Mouse (Mus musculus): ENCODE measurements around the gene Hspa2. TPM values are rescaled to one million over a fixed set of nuclear protein-coding genes. Genes with fewer than 3 reads are reported as not detected.

The Hspa2 gene
- polyA plus RNA-seq, 1 experiment from 2014 or later: 1.4 TPM

GRCm38 (mm10) chr12:76369206-76369977 lies 34.6 kb upstream of the Hspa2 start, which contains the start of gene Zbtb25:
Zbtb25 (minus strand) TSS chr12:76369602.
- peak; percentile 77 for ATAC-seq (ENCODE audit: low read depth)
- Histone ChIP-seq H3K27me3 (ENCODE audit: control insufficient read depth, insufficient read depth, low read depth, low read length) (no peaks in the 10 kb centered on the region), H3K4me3 (ENCODE audit: low read depth, low read length) (peak within 1 kb of the TSS; percentile 90), H3K4me2 (ENCODE audit: low read depth, low read length) (peak within 1 kb of the TSS; percentile 89), H3K9ac (ENCODE audit: low read depth, low read length) (peak within 1 kb of the TSS; percentile 96), H3K36me3 (ENCODE audit: control insufficient read depth, insufficient read depth) (no peaks in the 10 kb centered on the region), H3K9me3 (replicated peaks; ENCODE audit: control insufficient read depth, low read length) (no peaks in the 10 kb centered on the region), H3K27ac (ENCODE audit: low read length) (peak within 1 kb of the TSS; percentile 96), H3K4me1 (ENCODE audit: control insufficient read depth, low read depth, low read length) (peaks cover 51% of the 10 kb centered on the region)
- under 1% methylated on average over 92 of the region's 96 CpGs for WGBS (ENCODE audit: insufficient replicate concordance)

GRCm38 (mm10) chr12:76369978-76370830 lies 33.8 kb upstream of the Hspa2 start, which contains the start of gene Zbtb1:
Zbtb1 (plus strand) TSS chr12:76370266.
- under 1% methylated on average over 93 of the region's 99 CpGs for WGBS (ENCODE audit: insufficient replicate concordance)
- no peaks in the 10 kb centered on the region for H3K9me3 ChIP-seq (replicated peaks; ENCODE audit: control insufficient read depth, low read length)
- peak within 1 kb of the TSS; percentile 89 for H3K4me2 ChIP-seq (ENCODE audit: low read depth, low read length)
- H3K27me3 ChIP-seq (ENCODE audit: control insufficient read depth, insufficient read depth, low read depth, low read length): no peaks in the 10 kb centered on the region
- no peaks in the 10 kb centered on the region for H3K36me3 ChIP-seq (ENCODE audit: control insufficient read depth, insufficient read depth)
- peak; percentile 48 for ATAC-seq (ENCODE audit: low read depth)
- H3K27ac ChIP-seq (ENCODE audit: low read length): peak within 1 kb of the TSS; percentile 96
- peak within 1 kb of the TSS; percentile 90 for H3K4me3 ChIP-seq (ENCODE audit: low read depth, low read length)
- H3K4me1 ChIP-seq (ENCODE audit: control insufficient read depth, low read depth, low read length): peaks cover 59% of the 10 kb centered on the region
- H3K9ac ChIP-seq (ENCODE audit: low read depth, low read length): peak within 1 kb of the TSS; percentile 96

GRCm38 (mm10) chr12:76370831-76371571 lies 33.0 kb upstream of the Hspa2 start:
- peak overlapping the region; percentile 90 for H3K4me3 ChIP-seq (ENCODE audit: low read depth, low read length)
- H3K36me3 ChIP-seq (ENCODE audit: control insufficient read depth, insufficient read depth): no peaks in the 10 kb centered on the region
- peak; percentile 60 for ATAC-seq (ENCODE audit: low read depth)
- under 1% methylated on average over 63 of the region's 63 CpGs for WGBS (ENCODE audit: insufficient replicate concordance)
- H3K27ac ChIP-seq (ENCODE audit: low read length): peak overlapping the region; percentile 96
- H3K4me2 ChIP-seq (ENCODE audit: low read depth, low read length): peak overlapping the region; percentile 89
- no peaks in the 10 kb centered on the region for H3K27me3 ChIP-seq (ENCODE audit: control insufficient read depth, insufficient read depth, low read depth, low read length)
- peaks cover 61% of the 10 kb centered on the region for H3K4me1 ChIP-seq (ENCODE audit: control insufficient read depth, low read depth, low read length)
- H3K9ac ChIP-seq (ENCODE audit: low read depth, low read length): peak overlapping the region; percentile 96
- H3K9me3 ChIP-seq (replicated peaks; ENCODE audit: control insufficient read depth, low read length): no peaks in the 10 kb centered on the region

- H3K4me1 ChIP-seq (ENCODE audit: control insufficient read depth, low read depth, low read length): peaks cover 64% of the 10 kb centered on the region
- WGBS (ENCODE audit: insufficient replicate concordance): 13% methylated on average over 7 of the region's 7 CpGs
- H3K9me3 ChIP-seq (replicated peaks; ENCODE audit: control insufficient read depth, low read length): no peaks in the 10 kb centered on the region
- H3K27ac ChIP-seq (ENCODE audit: low read length): peak overlapping the region; percentile 96
- H3K27me3 ChIP-seq (ENCODE audit: control insufficient read depth, insufficient read depth, low read depth, low read length): no peaks in the 10 kb centered on the region
- H3K9ac ChIP-seq (ENCODE audit: low read depth, low read length): peak overlapping the region; percentile 96
- no peak for ATAC-seq (ENCODE audit: low read depth)
- H3K36me3 ChIP-seq (ENCODE audit: control insufficient read depth, insufficient read depth): no peaks in the 10 kb centered on the region
- H3K4me3 ChIP-seq (ENCODE audit: low read depth, low read length): peak overlapping the region; percentile 90
- H3K4me2 ChIP-seq (ENCODE audit: low read depth, low read length): peak overlapping the region; percentile 89
Measured at GRCm38 (mm10) chr12:76372046-76372445, 31.9 kb upstream of the Hspa2 start.

DNA sequence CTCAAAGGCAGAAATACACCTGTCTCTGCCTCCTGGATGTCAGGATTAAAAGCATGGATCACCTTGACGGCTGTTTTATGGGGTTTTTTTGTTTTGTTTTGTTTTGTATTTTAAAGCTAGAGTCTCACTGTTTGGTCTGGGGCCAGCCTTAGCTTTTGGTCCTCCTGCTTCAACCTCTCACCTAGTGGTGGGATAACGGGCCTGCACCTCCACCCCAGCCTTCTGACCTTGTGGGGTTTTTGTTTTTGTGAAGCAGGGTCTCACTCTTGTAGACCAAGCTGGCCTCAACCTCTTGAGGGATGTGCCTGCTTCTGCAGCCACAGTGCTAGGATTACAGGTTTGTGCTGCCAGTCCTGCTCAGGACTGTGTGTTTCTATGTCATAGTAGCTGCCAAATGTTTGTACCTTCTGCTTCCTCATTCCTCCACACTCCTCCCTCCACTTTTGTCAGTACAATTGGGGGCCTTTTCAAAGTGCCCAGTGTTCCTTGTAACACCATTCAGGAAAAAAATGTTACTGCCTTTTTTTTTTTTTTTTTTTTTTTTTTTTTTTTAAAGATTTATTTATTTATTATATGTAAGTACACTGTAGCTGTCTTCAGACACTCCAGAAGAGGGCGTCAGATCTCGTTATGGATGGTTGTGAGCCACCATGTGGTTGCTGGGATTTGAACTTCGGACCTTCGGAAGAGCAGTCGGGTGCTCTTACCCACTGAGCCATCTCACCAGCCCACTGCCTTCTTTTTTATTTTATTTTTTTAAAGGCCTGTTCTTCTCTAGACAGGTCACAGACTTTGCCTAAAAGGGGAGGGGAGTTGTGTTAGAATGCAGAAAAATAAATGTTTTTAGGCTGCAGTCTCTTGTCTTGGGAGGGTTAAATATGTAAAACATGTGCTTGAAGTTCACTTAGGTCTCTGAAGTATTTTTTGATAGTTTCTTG lies 30.8 kb upstream of the Hspa2 start:
- peak overlapping the region; percentile 90 for H3K4me3 ChIP-seq (ENCODE audit: low read depth, low read length)
- ATAC-seq (ENCODE audit: low read depth): no peak
- WGBS (ENCODE audit: insufficient replicate concordance): 61% methylated on average over 5 of the region's 7 CpGs
- H3K9me3 ChIP-seq (replicated peaks; ENCODE audit: control insufficient read depth, low read length): no peaks in the 10 kb centered on the region
- H3K36me3 ChIP-seq (ENCODE audit: control insufficient read depth, insufficient read depth): no peaks in the 10 kb centered on the region
- H3K27me3 ChIP-seq (ENCODE audit: control insufficient read depth, insufficient read depth, low read depth, low read length): no peaks in the 10 kb centered on the region
- H3K27ac ChIP-seq (ENCODE audit: low read length): peak overlapping the region; percentile 96
- peak overlapping the region; percentile 89 for H3K4me2 ChIP-seq (ENCODE audit: low read depth, low read length)
- peak overlapping the region; percentile 96 for H3K9ac ChIP-seq (ENCODE audit: low read depth, low read length)
- peaks cover 63% of the 10 kb centered on the region for H3K4me1 ChIP-seq (ENCODE audit: control insufficient read depth, low read depth, low read length)

- Histone ChIP-seq H3K4me1 (ENCODE audit: control insufficient read depth, low read depth, low read length) (peaks cover 62% of the 10 kb centered on the region), H3K4me3 (ENCODE audit: low read depth, low read length) (no peak overlapping the region), H3K36me3 (ENCODE audit: control insufficient read depth, insufficient read depth) (no peaks in the 10 kb centered on the region), H3K9me3 (replicated peaks; ENCODE audit: control insufficient read depth, low read length) (no peaks in the 10 kb centered on the region), H3K9ac (ENCODE audit: low read depth, low read length) (no peak overlapping the region), H3K27me3 (ENCODE audit: control insufficient read depth, insufficient read depth, low read depth, low read length) (no peaks in the 10 kb centered on the region), H3K27ac (ENCODE audit: low read length) (no peak overlapping the region), H3K4me2 (ENCODE audit: low read depth, low read length) (no peak overlapping the region)
- no peak for ATAC-seq (ENCODE audit: low read depth)
- WGBS (ENCODE audit: insufficient replicate concordance): 69% methylated on average over 6 of the region's 6 CpGs
Measured at GRCm38 (mm10) chr12:76373991-76374390, 30.0 kb upstream of the Hspa2 start.

- 55% methylated on average over 4 of the region's 4 CpGs for WGBS (ENCODE audit: insufficient replicate concordance)
- H3K4me2 ChIP-seq (ENCODE audit: low read depth, low read length): peak overlapping the region; percentile 45; the same call in 1 of the 2 replicates
- peak overlapping the region; percentile 29 for H3K27ac ChIP-seq (ENCODE audit: low read length)
- no peaks in the 10 kb centered on the region for H3K36me3 ChIP-seq (ENCODE audit: control insufficient read depth, insufficient read depth)
- H3K4me3 ChIP-seq (ENCODE audit: low read depth, low read length): no peak overlapping the region
- no peaks in the 10 kb centered on the region for H3K9me3 ChIP-seq (replicated peaks; ENCODE audit: control insufficient read depth, low read length)
- H3K27me3 ChIP-seq (ENCODE audit: control insufficient read depth, insufficient read depth, low read depth, low read length): no peaks in the 10 kb centered on the region
- peaks cover 62% of the 10 kb centered on the region for H3K4me1 ChIP-seq (ENCODE audit: control insufficient read depth, low read depth, low read length)
- ATAC-seq (ENCODE audit: low read depth): no peak
- no peak overlapping the region for H3K9ac ChIP-seq (ENCODE audit: low read depth, low read length)
Measured at GRCm38 (mm10) chr12:76374911-76375310, 29.1 kb upstream of the Hspa2 start.

DNA sequence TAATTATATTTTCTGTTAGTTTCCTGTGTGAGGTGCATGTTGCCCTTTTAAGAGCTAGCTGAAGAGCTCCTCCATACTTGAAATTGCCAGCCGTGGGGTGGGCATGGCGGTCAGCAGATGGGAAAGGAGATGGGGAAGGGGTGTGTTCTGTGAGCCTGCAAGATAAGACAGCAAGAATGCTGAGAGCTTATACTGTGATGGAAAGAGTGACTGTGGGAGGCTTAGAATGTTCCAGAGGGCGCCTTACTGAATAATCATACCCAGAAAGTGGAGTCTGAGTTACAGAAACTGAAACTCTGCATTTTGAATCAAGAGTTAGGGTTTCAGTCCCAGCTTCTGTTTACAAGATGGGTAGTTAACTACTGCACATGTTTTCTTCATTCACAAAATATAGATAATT lies 28.5 kb upstream of the Hspa2 start:
- 27% methylated on average over 3 of the region's 3 CpGs for WGBS (ENCODE audit: insufficient replicate concordance)

More for the DNA sequence above, 28.5 kb upstream of the Hspa2 start:
- H3K9ac ChIP-seq (ENCODE audit: low read depth, low read length): no peak overlapping the region
- peak; percentile 70 for ATAC-seq (ENCODE audit: low read depth)
- H3K4me3 ChIP-seq (ENCODE audit: low read depth, low read length): peak overlapping the region; percentile 23; the same call in 1 of the 2 replicates
- no peaks in the 10 kb centered on the region for H3K9me3 ChIP-seq (replicated peaks; ENCODE audit: control insufficient read depth, low read length)
- peak overlapping the region; percentile 29 for H3K27ac ChIP-seq (ENCODE audit: low read length)
- H3K4me2 ChIP-seq (ENCODE audit: low read depth, low read length): peak overlapping the region; percentile 45
- H3K36me3 ChIP-seq (ENCODE audit: control insufficient read depth, insufficient read depth): no peaks in the 10 kb centered on the region
- no peaks in the 10 kb centered on the region for H3K27me3 ChIP-seq (ENCODE audit: control insufficient read depth, insufficient read depth, low read depth, low read length)
- peaks cover 62% of the 10 kb centered on the region for H3K4me1 ChIP-seq (ENCODE audit: control insufficient read depth, low read depth, low read length)
